Mouse (Mus musculus): Measurements from ENCODE around the gene Spats2l.

Spats2l gene

DNA sequence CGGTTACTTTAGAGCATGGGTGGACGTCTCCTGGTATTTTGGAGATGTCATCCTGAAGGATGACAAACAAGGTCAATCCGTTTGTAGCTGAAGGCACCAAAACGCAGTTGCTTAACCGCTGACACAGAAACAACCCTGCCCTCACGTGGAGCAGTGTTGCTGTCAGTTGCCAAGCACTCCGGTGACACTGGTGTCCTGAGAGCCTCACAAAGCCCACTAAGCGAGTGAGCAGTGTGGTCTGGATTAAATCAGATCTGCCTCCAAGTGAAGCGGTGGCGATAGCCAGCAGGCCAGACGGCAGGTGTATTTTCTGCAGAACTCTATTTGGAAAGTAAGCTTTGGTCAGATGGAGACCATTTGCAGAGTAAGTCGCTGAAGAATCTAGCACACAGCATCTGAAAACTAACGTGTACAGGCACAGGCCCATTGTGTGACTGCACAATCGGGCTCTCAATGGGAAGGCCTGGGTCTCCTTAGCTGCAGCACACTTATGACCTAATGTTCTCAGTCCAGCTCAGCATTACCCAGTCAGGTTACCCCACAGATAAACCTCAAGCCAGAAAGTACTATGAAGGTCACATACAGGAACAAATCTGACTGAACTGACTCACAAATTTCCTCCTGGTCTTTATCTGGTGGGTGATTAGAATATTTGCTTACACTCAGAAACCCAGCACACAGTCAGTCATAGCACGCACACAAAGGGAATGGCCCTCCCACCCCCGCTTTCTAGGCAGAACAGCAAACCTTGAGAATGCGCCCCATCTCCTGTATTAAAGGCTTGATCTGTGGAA lies 51.2 kb downstream of the Spats2l start:
- no peak for DNase-seq (ENCODE audit: low spot score in 2 of 2)

DNA sequence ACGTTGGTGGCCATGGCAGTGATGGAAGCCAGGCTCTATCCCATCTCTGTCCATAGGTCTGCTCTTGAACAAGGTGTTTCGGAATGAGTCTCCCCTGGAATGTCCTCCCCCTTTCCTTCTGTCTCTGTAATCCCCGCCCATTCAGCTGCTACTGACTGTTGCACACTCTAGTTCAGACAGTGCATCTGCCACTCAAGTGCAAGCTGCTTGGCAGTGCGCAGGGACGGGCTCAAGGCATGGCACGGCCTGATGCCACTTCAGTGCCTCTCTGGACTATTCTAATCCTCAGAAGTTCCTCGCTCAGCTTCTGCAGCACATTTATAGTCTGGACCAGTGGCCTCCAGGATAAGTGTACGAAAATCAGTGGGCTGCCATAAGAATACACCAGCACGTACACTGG lies 52.3 kb downstream of the Spats2l start:
- DNase-seq (ENCODE audit: low spot score in 2 of 2): no peak

DNA sequence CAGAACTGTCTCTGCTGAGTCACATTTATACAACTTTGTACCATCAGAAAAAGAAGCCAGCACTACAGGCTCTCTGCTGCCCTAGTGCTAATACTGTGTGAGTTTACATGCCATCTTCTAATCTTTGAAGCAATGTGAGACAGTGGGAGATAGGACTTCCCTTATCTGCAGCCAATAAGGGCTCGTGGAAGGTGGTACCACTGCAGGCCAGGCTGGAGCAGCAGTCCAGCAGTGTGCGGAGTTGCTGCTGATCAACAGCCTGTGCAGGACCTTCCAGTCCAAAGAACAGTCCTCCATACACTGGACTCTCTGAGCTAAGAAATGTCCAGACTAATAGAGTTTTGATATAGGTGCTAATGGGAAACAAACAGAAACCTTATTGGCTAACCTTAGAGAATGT lies 59.2 kb downstream of the Spats2l start:
- DNase-seq (ENCODE audit: low spot score in 2 of 2): no peak

DNA sequence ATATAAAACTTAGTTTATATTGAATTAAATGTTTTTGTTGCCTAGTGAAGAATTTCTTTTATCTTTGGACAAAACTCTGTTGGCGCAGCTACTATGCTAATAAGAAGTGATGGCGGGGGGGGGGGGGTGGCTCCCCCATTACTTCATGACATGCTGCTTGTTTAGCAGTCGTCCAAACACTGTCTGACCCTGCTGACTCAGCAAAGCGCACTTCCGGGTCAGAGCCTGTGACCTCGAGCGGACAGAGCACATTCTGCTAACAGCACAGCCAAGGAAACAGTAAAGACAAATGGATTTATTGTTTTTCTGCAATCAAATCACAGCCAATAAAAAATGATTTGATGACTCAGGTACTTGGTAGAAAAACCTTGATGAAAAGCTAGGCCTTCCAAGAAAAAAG lies 61.2 kb downstream of the Spats2l start:
- DNase-seq (ENCODE audit: low spot score in 2 of 2): no peak

GRCm38 (mm10) chr1:57836686-57837317 lies 62.8 kb downstream of the Spats2l start:
- DNase-seq (ENCODE audit: low spot score in 2 of 2): no peak

- DNase-seq (ENCODE audit: low spot score in 2 of 2): no peak
Observed at GRCm38 (mm10) chr1:57839863-57840262, 65.9 kb downstream of the Spats2l start.

- DNase-seq (ENCODE audit: low spot score in 2 of 2): no peak
Observed at GRCm38 (mm10) chr1:57845054-57845722, 71.2 kb downstream of the Spats2l start.

DNA sequence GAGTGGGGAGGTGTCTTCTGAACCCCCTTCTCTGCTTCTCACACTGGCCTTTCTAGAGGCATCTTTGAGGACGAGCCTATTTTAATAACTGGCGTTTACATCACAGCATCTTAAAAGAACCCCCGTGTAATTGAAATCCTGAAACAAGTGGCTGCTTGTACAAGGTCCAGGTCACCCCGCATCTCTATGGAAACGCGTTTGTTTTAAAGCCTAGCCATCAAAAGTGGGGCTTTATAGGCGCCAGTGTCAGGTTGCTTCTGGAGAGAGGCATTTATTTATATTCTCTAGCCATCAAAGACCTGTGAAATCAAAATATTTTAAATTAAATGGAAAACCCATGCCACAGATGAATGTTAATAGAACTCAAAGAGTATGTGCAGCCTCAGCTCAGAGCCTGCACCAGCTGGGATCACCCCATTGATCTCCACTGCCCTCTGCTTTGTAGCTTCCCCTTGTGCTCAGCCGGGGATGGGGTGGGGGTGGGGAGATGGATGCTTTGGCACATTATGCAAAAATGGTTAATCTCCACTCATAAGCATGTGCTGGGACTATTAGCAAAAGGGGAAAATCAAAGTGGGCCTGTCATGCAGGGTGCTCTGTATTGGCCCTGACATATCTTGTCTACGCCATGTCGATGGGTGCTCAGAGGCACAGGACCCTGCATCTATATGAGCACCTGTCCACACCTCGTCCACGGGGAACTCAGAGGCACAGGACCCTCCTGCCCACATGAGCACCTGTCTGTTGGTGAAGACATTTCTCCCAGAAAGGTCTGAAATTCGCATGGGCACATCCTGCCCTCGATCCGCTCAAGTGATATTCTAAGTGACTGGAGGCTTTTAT lies 73.1 kb downstream of the Spats2l start:
- no peak for DNase-seq (ENCODE audit: low spot score in 2 of 2)

DNA sequence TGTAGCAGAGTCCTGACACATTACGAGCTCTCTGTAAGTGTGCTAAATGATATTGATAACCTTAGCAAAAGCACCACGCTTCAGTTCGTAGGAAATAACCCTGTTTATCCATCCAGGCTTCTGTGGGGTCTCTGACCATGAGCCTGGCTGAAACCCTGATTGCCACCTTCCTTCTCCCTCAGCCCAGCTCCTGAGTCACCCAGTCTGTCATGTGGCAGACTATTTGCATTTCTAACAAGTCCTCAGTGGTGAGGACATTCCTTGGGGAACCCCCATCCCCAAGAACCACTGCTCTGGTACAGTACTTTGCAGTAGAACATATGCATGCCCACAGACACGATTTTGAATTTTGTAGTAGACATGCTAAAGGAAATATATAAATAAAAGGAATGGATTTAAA lies 75.1 kb downstream of the Spats2l start:
- no peak for DNase-seq (ENCODE audit: low spot score in 2 of 2)

DNA sequence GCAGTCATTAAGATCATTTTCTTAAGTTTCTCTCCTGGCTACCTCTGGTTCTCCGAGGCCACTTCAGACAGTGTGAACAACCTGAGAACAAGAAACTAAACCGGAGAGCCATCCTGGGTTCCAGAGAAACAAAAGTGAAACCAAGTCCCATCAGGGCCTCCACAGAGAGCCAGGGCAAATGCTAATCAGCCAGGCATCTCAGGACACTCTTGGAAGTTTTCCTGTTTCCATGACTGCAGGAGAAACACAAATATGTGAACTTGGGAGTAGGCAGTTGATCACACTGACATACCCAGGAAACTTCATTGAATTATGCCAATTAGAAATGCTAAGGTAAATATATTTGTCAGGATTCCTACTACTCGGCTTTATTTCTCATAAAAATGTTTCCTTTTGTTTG lies 76.0 kb downstream of the Spats2l start:
- DNase-seq (ENCODE audit: low spot score in 2 of 2): no peak

GRCm38 (mm10) chr1:57851871-57852270 lies 77.9 kb downstream of the Spats2l start:
- no peak for DNase-seq (ENCODE audit: low spot score in 2 of 2)

GRCm38 (mm10) chr1:57852562-57853271 lies 78.8 kb downstream of the Spats2l start:
- no peak for DNase-seq (ENCODE audit: low spot score in 2 of 2)

DNA sequence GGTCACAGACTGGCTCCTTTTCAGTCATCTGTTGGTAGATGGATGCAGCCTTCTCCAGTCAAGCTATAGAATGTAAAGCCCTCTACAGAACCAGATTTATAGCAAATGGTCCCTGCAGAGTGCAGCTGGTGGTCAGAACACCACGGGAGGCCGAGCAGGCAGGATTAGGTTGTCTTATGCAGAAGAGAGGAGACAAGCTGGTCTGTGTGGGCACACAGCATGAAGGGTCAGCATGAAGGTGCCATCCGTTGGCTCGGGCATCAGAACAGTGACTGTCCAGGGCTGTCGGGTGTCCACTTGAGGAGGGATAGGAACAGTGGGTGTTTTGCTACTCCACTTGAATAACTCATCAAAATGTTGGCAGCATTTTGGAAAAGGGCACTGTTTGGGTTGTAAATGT lies 83.8 kb downstream of the Spats2l start:
- DNase-seq (ENCODE audit: low spot score in 2 of 2): no peak

DNA sequence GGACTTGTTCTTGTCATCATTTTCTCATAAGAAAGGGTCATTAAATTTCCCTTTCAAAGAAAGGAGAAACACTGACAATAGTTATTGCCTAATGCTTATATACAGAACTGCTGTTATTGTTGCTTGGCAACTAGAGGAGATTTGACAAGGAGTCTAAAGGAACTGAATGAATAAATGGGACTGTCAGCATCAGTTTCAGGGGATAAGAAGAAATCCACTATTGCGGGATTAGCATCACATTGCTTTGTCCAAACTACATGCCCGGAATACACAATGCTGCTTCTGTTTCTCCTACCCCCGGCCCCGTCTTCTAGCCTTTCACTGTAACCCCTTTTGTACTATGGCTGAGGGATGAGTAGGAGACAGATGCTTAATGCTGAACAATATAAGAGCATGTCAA lies 88.1 kb downstream of the Spats2l start:
- no peak for DNase-seq (ENCODE audit: low spot score in 2 of 2)

- no peak for DNase-seq (ENCODE audit: low spot score in 2 of 2)
Observed at GRCm38 (mm10) chr1:57868651-57869050, 94.7 kb downstream of the Spats2l start.

- no peak for DNase-seq (ENCODE audit: low spot score in 2 of 2)
Observed at GRCm38 (mm10) chr1:57872006-57872405, 98.0 kb downstream of the Spats2l start.

DNA sequence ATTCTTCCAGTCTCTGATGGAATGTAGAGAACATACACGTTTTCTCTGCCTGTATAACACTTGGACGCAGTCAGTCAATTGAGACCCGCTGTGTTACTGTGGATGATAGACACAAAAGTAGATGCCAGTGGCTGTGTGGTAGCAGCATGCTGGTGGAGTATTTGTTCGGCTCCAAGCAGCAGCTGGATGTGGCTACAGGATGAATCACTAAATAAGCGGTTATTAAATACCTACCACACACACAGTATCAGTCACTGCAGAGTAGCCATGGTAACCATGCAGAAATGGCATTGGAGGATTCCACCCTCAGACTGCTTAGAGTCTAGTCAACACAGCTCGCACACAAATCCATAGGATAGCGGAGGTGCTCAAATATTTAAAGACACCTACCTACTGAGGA lies 100.0 kb downstream of the Spats2l start:
- no peak for DNase-seq (ENCODE audit: low spot score in 2 of 2)

GRCm38 (mm10) chr1:57875109-57875508 lies 101.1 kb downstream of the Spats2l start:
- DNase-seq (ENCODE audit: low spot score in 2 of 2): no peak

DNA sequence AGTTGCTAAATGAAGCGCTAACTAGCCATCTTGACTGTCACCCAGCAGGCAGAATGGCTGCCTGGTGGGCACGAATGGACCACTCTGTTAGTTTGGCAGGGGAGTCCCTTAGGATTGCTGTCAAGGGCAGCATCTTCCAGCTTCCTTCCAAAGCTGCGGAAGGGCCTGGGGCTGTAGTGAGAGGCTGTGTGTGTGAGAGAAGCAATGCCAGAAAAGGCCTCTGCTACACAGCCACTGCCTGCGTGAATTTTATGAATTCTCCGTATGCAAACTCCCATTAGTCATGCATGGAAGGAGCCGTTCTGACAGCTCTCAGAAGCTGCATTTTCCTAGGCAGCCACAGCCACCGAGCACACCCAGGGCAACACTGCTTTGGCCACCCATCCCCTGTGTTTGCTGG lies 101.5 kb downstream of the Spats2l start:
- DNase-seq (ENCODE audit: low spot score in 2 of 2): no peak

GRCm38 (mm10) chr1:57878957-57879356 lies 105.0 kb downstream of the Spats2l start:
- no peak for DNase-seq (ENCODE audit: low spot score in 2 of 2)

DNA sequence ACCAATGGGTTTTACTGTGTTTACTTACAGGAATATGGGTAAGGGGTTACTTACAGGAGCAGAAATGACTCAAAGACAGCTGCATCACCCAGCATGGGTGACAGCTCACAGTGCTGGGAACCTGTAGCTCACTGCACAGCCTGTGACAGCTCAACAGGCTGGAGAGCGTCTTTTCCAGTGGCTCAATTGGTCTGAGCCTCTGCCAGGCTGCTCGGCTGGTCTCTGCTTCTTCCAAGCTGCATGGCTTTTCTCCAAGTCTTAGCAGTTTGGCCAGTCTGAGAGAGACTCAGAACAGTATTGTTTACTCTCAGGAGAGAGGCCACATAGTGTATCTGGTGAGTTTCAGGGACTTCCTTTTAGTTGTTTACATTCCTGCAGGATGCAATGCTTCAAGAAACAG lies 110.9 kb downstream of the Spats2l start:
- no peak for DNase-seq (ENCODE audit: low spot score in 2 of 2)
